Mouse (Mus musculus): ENCODE results near the gene Abcc10.

Gene Abcc10

GRCm38 (mm10) chr17:46284653-46285052 is 43.5 kb downstream of the Abcc10 start:
- DNase-seq: no peak

GRCm38 (mm10) chr17:46283911-46284310 is 44.2 kb downstream of the Abcc10 start:
- DNase-seq: peak; percentile 66

- peak; percentile 63 for DNase-seq
Observed at GRCm38 (mm10) chr17:46283140-46283539, 45.0 kb downstream of the Abcc10 start.

- peak; percentile 79 for DNase-seq
Observed at GRCm38 (mm10) chr17:46282483-46283123, 45.5 kb downstream of the Abcc10 start, which contains the start of gene Tjap1. Tjap1 (minus strand) TSS chr17:46283026.

GRCm38 (mm10) chr17:46278011-46278765 is 50.0 kb downstream of the Abcc10 start:
- no peak for DNase-seq

GRCm38 (mm10) chr17:46277586-46277985 is 50.6 kb downstream of the Abcc10 start:
- DNase-seq: no peak

GRCm38 (mm10) chr17:46275506-46275905 is 52.6 kb downstream of the Abcc10 start:
- DNase-seq: no peak

- no peak for DNase-seq
Observed at GRCm38 (mm10) chr17:46275034-46275433, 53.1 kb downstream of the Abcc10 start.

GRCm38 (mm10) chr17:46274465-46274864 is 53.7 kb downstream of the Abcc10 start:
- no peak for DNase-seq

GRCm38 (mm10) chr17:46273803-46274236 is 54.3 kb downstream of the Abcc10 start:
- no peak for DNase-seq

- DNase-seq: peak; percentile 61
Observed at GRCm38 (mm10) chr17:46272675-46273074, 55.5 kb downstream of the Abcc10 start.

GRCm38 (mm10) chr17:46272058-46272457 is 56.1 kb downstream of the Abcc10 start:
- DNase-seq: no peak

- peak; percentile 73 for DNase-seq
Observed at GRCm38 (mm10) chr17:46269771-46270534, 58.2 kb downstream of the Abcc10 start.

- DNase-seq: no peak
Observed at GRCm38 (mm10) chr17:46268026-46268720, 60.0 kb downstream of the Abcc10 start.

- DNase-seq: no peak
Observed at GRCm38 (mm10) chr17:46267511-46267910, 60.6 kb downstream of the Abcc10 start.

GRCm38 (mm10) chr17:46266986-46267385 is 61.2 kb downstream of the Abcc10 start:
- DNase-seq: no peak

- peak; percentile 69 for DNase-seq
Observed at GRCm38 (mm10) chr17:46265918-46266618, 62.1 kb downstream of the Abcc10 start.

- DNase-seq: no peak
Observed at GRCm38 (mm10) chr17:46265502-46265901, 62.6 kb downstream of the Abcc10 start.

GRCm38 (mm10) chr17:46262201-46262694 is 65.9 kb downstream of the Abcc10 start:
- DNase-seq: no peak

- DNase-seq: no peak
Observed at GRCm38 (mm10) chr17:46259675-46260074, 68.5 kb downstream of the Abcc10 start.

GRCm38 (mm10) chr17:46258279-46259053 is 69.7 kb downstream of the Abcc10 start:
- no peak for DNase-seq
